Mouse (Mus musculus): Measurements from ENCODE around the gene Hspe1.

DNA sequence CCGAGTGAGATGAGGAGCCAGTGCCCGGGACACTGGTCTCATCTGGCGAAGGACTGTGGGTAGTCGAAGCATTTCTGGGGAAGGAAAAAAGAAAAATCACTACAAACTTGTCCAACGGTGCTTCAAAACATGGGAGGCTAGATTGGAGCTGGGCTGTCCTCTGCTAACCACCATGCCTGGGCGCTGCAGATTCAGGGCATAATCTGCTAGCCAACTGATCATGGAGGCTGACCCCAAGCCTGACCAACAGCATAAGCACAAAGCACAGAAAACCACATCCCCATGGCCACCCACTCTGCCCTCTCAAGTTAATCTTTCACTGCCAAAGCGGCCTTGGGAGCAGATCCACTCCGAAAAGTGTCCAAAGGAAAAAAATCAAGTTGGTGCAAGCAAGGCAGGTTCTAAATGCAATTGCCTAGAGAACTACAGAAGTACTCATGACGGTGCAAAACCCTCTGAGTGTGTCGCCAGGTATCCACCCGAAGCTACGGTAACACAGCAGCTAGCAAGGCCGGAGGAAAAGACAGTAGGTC lies 998 bp upstream of the Hspe1 start:
- TF ChIP-seq CTCF (IDR thresholded peaks at IDR 0.05; ENCODE audit: low read depth, low read length), result no peak
- TF ChIP-seq POLR2A (IDR thresholded peaks at IDR 0.05; ENCODE audit: extremely low read depth, insufficient read depth, low read length), result no peak

All from liver, adult 2 months (tissue).